Mouse (Mus musculus): ENCODE results near the gene Krtcap2.

- TF ChIP-seq POLR2A (IDR thresholded peaks at IDR 0.05; ENCODE audit: control insufficient read depth, extremely low read depth, insufficient read depth, low read length, poor library complexity) (no peak), CTCF (IDR thresholded peaks at IDR 0.05; ENCODE audit: borderline replicate concordance, control insufficient read depth, extremely low read depth, insufficient read depth, low read length, poor library complexity) (no peak)
These were observed 18.9 kb upstream of the Krtcap2 start, which contains the start of gene Mtx1 for GRCm38 (mm10) chr3:89226900-89227299.

Measured in thymus, adult 2 months (tissue).